Mouse (Mus musculus): ENCODE results near the gene Bpifc. TPM values are rescaled to one million over a fixed set of nuclear protein-coding genes. Genes with fewer than 3 reads are reported as not detected.

The Bpifc gene
- polyA plus RNA-seq, 1 experiment from 2014 or later: 0.04 TPM

DNA sequence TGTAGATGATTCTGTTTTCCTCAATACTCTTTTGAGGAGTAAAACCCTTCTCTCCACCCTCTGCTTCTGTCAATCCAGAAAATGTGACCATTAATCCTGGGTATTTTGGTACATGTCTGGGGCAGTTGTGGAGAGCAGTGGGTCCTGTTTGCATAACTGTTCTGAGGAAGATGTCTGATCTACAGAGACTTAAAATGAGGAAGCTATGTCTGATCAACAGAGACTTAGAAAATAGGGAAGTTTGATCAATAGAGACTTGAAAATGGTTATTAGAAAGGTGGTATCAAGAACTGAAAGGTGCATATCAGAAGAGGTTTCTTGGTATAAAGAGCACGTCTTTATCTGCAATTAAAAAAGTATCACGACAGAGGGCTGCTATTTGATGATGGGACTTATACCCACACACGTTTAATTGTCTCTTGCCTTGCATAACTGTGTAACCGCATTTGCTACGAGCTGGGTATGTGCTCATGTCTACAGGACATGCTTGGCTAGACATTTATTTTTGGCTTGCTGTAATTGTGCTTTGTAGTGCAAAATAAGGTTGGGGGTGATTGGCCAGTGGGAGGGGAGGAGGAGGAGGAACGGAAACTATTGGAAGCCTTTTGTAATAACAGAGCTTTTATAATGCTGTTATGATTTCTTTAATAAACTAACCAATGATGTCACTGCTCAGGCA, 59.8 kb downstream of the Bpifc start:
- H3K4me2 ChIP-seq (ENCODE audit: low read depth, low read length): no peak overlapping the region
- H3K27ac ChIP-seq (ENCODE audit: low read length): no peak overlapping the region
- no peaks in the 10 kb centered on the region for H3K27me3 ChIP-seq (ENCODE audit: control insufficient read depth, insufficient read depth, low read depth, low read length)
- no peak overlapping the region for H3K9ac ChIP-seq (ENCODE audit: low read depth, low read length)
- WGBS (ENCODE audit: insufficient replicate concordance): 71% methylated on average over 6 of the region's 6 CpGs
- H3K36me3 ChIP-seq (ENCODE audit: control insufficient read depth, insufficient read depth): peaks cover 18% of the 10 kb centered on the region
- H3K9me3 ChIP-seq (replicated peaks; ENCODE audit: control insufficient read depth, low read length): no peaks in the 10 kb centered on the region
- ATAC-seq (ENCODE audit: low read depth): no peak
- H3K4me3 ChIP-seq (ENCODE audit: low read depth, low read length): no peak overlapping the region
- H3K4me1 ChIP-seq (ENCODE audit: control insufficient read depth, low read depth, low read length): peaks cover 3% of the 10 kb centered on the region

DNA sequence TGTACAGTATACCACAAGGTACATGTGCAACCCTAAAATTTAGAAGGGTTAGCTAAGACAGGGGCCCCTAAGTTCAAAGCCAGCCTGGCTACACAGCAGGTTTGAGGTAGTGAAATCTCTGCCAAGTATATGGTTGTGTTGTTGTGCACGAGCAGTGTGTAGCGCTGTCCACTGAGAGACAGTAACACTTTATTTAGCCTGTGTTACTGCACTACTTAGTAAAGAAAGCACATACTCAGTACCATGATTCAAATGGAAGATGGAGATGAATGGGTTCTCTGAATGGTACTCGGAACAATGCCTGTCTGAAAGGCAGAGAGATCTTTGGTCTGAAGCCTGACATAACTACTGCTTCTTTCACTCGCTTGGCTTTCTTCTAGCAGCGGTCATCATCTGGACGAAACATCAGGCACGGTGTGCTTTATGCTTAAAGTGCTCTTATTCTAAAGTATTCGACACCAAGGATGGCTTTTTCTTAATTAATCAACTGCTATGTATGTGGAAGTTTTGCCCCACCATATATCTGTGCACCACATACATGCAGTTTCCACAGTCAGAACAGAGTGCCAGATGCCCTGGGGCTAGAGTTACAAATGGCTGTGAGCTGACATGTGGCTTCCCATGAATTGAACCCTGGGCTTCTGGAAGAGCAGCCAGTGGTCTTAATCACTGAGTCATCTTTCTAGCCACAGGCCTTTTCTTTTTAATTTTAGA, 63.1 kb downstream of the Bpifc start:
- H3K9ac ChIP-seq (ENCODE audit: low read depth, low read length): no peak overlapping the region
- no peaks in the 10 kb centered on the region for H3K4me1 ChIP-seq (ENCODE audit: control insufficient read depth, low read depth, low read length)
- no peak for ATAC-seq (ENCODE audit: low read depth)
- no peaks in the 10 kb centered on the region for H3K27me3 ChIP-seq (ENCODE audit: control insufficient read depth, insufficient read depth, low read depth, low read length)
- H3K36me3 ChIP-seq (ENCODE audit: control insufficient read depth, insufficient read depth): peaks cover 33% of the 10 kb centered on the region
- no peaks in the 10 kb centered on the region for H3K9me3 ChIP-seq (replicated peaks; ENCODE audit: control insufficient read depth, low read length)
- no peak overlapping the region for H3K4me2 ChIP-seq (ENCODE audit: low read depth, low read length)
- WGBS (ENCODE audit: insufficient replicate concordance): 84% methylated on average over 8 of the region's 8 CpGs
- no peak overlapping the region for H3K27ac ChIP-seq (ENCODE audit: low read length)
- no peak overlapping the region for H3K4me3 ChIP-seq (ENCODE audit: low read depth, low read length)

DNA sequence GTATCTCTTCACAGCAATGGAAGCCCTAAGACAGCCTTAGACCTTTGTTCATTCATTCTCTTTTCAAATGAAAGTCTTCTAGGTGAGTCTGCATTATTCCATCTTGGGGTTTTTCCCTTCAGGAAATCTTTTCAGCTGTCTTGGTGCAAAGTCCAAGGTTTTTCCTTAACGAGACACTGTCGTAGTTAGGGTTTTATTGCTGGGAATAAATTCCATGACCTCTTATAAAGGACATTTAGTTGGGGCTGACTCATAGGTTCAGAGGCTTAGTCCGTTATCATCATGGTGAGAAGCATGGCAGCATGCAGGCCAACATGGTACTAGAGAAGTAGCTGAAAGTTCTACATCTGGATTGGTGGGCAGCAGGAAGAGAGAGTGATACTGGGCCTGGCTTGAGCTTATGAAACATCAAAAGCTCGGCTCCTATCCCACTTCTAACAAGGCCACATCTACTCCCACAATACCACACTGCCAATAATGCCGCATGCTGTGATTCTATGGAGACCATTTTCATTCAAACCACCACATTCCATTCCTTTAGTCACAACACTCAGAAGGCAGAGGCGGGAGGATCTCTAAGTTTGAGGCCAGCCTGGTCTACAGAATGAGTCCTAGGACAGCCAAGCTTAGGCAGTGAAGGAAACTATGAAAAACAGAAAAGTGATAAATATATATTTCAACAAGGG, 75.3 kb downstream of the Bpifc start:
- no peak for ATAC-seq (ENCODE audit: low read depth)
- no peaks in the 10 kb centered on the region for H3K27me3 ChIP-seq (ENCODE audit: control insufficient read depth, insufficient read depth, low read depth, low read length)
- 78% methylated on average over 6 of the region's 6 CpGs for WGBS (ENCODE audit: insufficient replicate concordance)
- H3K36me3 ChIP-seq (ENCODE audit: control insufficient read depth, insufficient read depth): peaks cover 25% of the 10 kb centered on the region
- no peak overlapping the region for H3K4me3 ChIP-seq (ENCODE audit: low read depth, low read length)
- H3K27ac ChIP-seq (ENCODE audit: low read length): no peak overlapping the region
- no peak overlapping the region for H3K9ac ChIP-seq (ENCODE audit: low read depth, low read length)
- H3K9me3 ChIP-seq (replicated peaks; ENCODE audit: control insufficient read depth, low read length): no peaks in the 10 kb centered on the region
- no peaks in the 10 kb centered on the region for H3K4me1 ChIP-seq (ENCODE audit: control insufficient read depth, low read depth, low read length)
- no peak overlapping the region for H3K4me2 ChIP-seq (ENCODE audit: low read depth, low read length)

DNA sequence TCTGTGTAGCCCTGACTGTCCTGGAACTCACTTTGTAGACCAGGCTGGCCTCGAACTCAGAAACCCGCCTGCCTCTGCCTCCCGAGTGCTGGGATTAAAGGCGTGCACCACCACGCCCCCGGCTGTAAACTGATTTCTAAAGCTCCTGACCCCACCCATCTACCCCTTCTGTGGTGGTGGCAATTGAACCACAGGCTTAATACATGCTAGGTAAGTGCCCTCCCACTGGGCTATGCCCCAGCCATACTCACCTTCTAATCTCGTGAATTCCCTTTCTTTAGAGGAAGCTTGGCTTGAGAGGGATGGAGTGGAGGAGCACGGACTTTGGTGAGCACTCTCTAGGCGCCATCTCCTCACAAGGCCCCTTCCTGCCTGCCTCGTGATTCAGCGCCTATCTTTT, 81.7 kb downstream of the Bpifc start:
- H3K9me3 ChIP-seq (replicated peaks; ENCODE audit: control insufficient read depth, low read length): no peaks in the 10 kb centered on the region
- no peak overlapping the region for H3K4me2 ChIP-seq (ENCODE audit: low read depth, low read length)
- H3K36me3 ChIP-seq (ENCODE audit: control insufficient read depth, insufficient read depth): no peaks in the 10 kb centered on the region
- no peak for ATAC-seq (ENCODE audit: low read depth)
- no peak overlapping the region for H3K9ac ChIP-seq (ENCODE audit: low read depth, low read length)
- peaks cover 26% of the 10 kb centered on the region for H3K27me3 ChIP-seq (ENCODE audit: control insufficient read depth, insufficient read depth, low read depth, low read length)
- H3K27ac ChIP-seq (ENCODE audit: low read length): no peak overlapping the region
- H3K4me1 ChIP-seq (ENCODE audit: control insufficient read depth, low read depth, low read length): no peaks in the 10 kb centered on the region; the same call in none of the 2 replicates
- WGBS (ENCODE audit: insufficient replicate concordance): 76% methylated on average over 11 of the region's 11 CpGs
- H3K4me3 ChIP-seq (ENCODE audit: low read depth, low read length): no peak overlapping the region

DNA sequence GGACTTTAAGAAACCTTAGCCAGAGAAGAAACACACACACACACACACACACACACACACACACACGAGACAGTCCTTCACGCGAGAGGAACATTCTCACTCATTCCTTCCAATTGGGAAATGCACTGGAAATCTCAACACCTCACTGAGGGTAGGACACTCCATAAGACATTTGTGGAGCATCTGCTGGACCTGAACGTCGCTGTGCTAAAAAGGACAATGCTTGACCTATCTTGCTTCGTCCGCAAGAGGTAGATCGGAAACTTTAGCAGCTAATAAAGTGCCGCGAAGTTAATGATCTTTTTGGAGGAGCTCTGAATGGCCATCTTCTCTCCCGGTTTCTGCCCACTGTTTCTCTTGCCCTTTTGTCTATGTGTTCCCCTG, 82.5 kb downstream of the Bpifc start:
- ATAC-seq (ENCODE audit: low read depth): no peak
- H3K9ac ChIP-seq (ENCODE audit: low read depth, low read length): no peak overlapping the region
- no peak overlapping the region for H3K27ac ChIP-seq (ENCODE audit: low read length)
- WGBS (ENCODE audit: insufficient replicate concordance): 46% methylated on average over 11 of the region's 11 CpGs
- no peak overlapping the region for H3K4me3 ChIP-seq (ENCODE audit: low read depth, low read length)
- no peaks in the 10 kb centered on the region for H3K36me3 ChIP-seq (ENCODE audit: control insufficient read depth, insufficient read depth)
- H3K4me1 ChIP-seq (ENCODE audit: control insufficient read depth, low read depth, low read length): no peaks in the 10 kb centered on the region; the same call in none of the 2 replicates
- H3K27me3 ChIP-seq (ENCODE audit: control insufficient read depth, insufficient read depth, low read depth, low read length): peaks cover 26% of the 10 kb centered on the region
- H3K9me3 ChIP-seq (replicated peaks; ENCODE audit: control insufficient read depth, low read length): no peaks in the 10 kb centered on the region
- H3K4me2 ChIP-seq (ENCODE audit: low read depth, low read length): no peak overlapping the region

DNA sequence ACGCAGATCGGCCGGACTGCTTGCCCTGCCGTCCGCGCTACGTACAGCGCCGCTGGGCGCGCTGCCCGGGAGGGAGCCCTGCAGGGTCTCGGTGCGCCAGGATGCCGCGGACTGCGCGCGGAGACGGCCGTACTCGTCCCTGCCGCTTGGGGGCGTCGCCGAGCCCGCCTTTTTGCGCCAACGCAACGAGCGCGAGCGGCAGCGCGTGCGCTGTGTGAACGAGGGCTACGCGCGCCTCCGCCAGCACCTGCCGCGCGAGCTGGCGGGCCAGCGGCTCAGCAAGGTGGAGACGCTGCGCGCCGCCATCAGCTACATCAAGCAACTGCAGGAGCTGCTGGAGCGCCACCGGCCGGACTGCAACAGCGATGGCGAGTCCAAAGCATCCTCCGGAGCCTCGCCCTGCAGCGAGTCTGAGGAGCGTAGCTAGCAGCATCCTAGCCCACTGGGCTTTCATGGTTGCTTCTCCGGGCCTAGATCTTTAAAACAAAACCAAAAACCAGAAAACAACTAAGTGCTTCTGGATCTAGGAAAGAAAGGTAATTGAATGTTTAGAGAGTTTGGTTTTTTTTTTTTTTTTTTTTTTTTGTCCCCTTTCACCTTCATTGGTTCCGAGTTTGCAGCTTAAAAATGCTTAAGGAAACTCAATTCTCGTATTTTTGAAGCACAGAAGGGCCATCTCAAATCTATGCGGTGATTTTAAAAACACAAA, 83.0 kb downstream of the Bpifc start:
- H3K36me3 ChIP-seq (ENCODE audit: control insufficient read depth, insufficient read depth): no peaks in the 10 kb centered on the region
- peaks cover 26% of the 10 kb centered on the region for H3K27me3 ChIP-seq (ENCODE audit: control insufficient read depth, insufficient read depth, low read depth, low read length)
- H3K4me2 ChIP-seq (ENCODE audit: low read depth, low read length): peak overlapping the region; percentile 78
- H3K9ac ChIP-seq (ENCODE audit: low read depth, low read length): no peak overlapping the region
- H3K9me3 ChIP-seq (replicated peaks; ENCODE audit: control insufficient read depth, low read length): no peaks in the 10 kb centered on the region
- H3K27ac ChIP-seq (ENCODE audit: low read length): no peak overlapping the region
- peak; percentile 39; the same call in 1 of the 2 replicates for ATAC-seq (ENCODE audit: low read depth)
- no peaks in the 10 kb centered on the region; the same call in none of the 2 replicates for H3K4me1 ChIP-seq (ENCODE audit: control insufficient read depth, low read depth, low read length)
- H3K4me3 ChIP-seq (ENCODE audit: low read depth, low read length): peak overlapping the region; percentile 53
- 2% methylated on average over 63 of the region's 63 CpGs for WGBS (ENCODE audit: insufficient replicate concordance)

DNA sequence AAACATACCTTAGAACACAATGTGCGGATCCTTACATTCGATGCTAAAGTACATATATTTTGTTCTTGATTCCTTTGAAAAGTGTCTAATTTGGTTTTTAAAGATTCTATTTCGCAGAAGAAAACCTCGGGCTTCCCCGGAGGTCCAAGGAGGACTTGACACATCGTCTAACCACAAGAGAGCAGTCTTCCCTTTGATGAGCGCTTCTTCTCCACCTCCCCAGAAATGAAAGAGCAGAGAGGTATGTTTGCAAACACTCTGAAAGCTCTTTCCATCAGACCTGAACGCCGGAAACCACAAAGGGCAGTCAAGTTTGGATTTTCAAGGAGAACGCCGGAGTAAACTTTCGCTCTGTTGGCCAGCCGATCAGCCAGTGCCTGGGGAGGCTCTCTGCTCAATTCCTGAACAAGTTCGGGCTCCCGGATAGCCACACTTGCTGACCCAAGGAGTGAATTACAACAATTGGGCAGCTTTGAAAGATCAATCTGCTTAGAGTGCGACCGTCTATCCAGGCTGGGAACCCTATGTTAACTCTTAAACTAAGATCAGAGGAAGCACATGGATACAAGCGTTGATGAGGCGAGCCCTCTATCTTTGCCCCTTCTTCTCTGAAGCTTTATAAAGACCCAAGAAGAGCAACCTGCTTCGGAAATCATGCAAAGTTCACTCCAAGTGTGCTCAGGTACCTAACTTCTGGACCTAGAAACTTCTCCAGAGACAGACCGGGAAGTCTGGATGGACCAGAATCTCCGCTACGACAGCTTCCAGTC, 83.8 kb downstream of the Bpifc start, which contains the start of gene Ascl4:
Gene Ascl4, plus strand, starts transcription at position 6 of the 770 bp plus-strand sequence.
- ATAC-seq (ENCODE audit: low read depth): no peak

More for the DNA sequence above, 83.8 kb downstream of the Bpifc start, which contains the start of gene Ascl4:
- H3K4me3 ChIP-seq (ENCODE audit: low read depth, low read length): peak within 1 kb of the TSS; percentile 53
- WGBS (ENCODE audit: insufficient replicate concordance): 2% methylated on average over 23 of the region's 23 CpGs
- no peaks in the 10 kb centered on the region; the same call in none of the 2 replicates for H3K4me1 ChIP-seq (ENCODE audit: control insufficient read depth, low read depth, low read length)
- H3K4me2 ChIP-seq (ENCODE audit: low read depth, low read length): peak within 1 kb of the TSS; percentile 78
- H3K27ac ChIP-seq (ENCODE audit: low read length): no peak within 1 kb of the TSS
- H3K36me3 ChIP-seq (ENCODE audit: control insufficient read depth, insufficient read depth): no peaks in the 10 kb centered on the region
- H3K9me3 ChIP-seq (replicated peaks; ENCODE audit: control insufficient read depth, low read length): no peaks in the 10 kb centered on the region
- H3K27me3 ChIP-seq (ENCODE audit: control insufficient read depth, insufficient read depth, low read depth, low read length): peaks cover 26% of the 10 kb centered on the region
- H3K9ac ChIP-seq (ENCODE audit: low read depth, low read length): no peak within 1 kb of the TSS

Measured in liver, embryonic 16.5 days (tissue).